Mouse (Mus musculus) liver, adult 2 months (tissue): ENCODE results near the gene Zbtb33.
"Not testable (repeated sequence)": the region's sequence is repeated elsewhere in the genome, so short reads cannot be mapped to it uniquely, and the experiment has no call there.

Experiments
- CTCF ChIP-seq: fragments of 200-500 bp; IDR thresholded peaks from 2 replicates; pipeline ENCODE4 v1.5.1; 2011; ENCODE audit warnings: low read depth, low read length, control low read depth
- POLR2A ChIP-seq: fragments of 200-500 bp; IDR thresholded peaks from 2 replicates; pipeline ENCODE4 v1.6.1; 2011; ENCODE audit warnings: low read length, control low read depth; ENCODE audit not compliant: insufficient read depth; ENCODE audit errors: extremely low read depth

DNA sequence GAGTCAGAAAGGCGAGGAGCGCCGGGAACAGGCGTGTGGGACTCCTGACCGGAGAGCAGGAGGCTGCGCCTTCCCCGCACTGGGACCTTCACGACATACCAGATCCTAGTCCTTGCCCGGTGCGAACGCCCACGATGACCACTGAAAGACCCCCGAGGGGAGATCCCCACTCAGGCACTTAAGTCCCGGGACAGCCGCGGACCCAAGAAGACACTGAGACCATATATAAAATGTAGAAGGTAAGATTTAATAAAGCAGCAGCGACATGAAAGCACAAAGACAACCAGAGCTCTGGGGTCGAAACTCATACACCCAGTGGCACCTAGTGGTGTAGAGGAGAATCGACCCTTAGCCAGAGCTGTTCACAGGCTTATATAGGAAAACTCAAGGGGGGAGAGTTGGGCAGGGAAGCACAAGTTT is 9.7 kb upstream of the Zbtb33 start:
- peak; percentile 20; the same call in 1 of the 2 replicates for TF ChIP-seq CTCF
- TF ChIP-seq POLR2A: not testable (repeated sequence)
